Mouse (Mus musculus) hindbrain, postnatal 0 days (tissue): ENCODE measurements around the gene A930017K11Rik. TPM values are rescaled to one million over a fixed set of nuclear protein-coding genes. Genes with fewer than 3 reads are reported as not detected.

Source experiments
- ATAC-seq: fragments of 200-750 bp; cut with Nextera tagmentation; 2 replicates; pipeline ENCODE4 v1.8.0; 2017; ENCODE audit warnings: mild to moderate bottlenecking, moderate TSS enrichment, moderate library complexity
- DNase-seq: peaks from one replicate; pipeline ENCODE4 v3.0.0-alpha.2; 2015; ENCODE audit warnings: low spot score
- H3K27ac ChIP-seq: fragments of 300-500 bp; sonication (generic); 2 replicates; pipeline ENCODE4 v1.5.1; 2014; ENCODE audit warnings: mild to moderate bottlenecking
- H3K27me3 ChIP-seq: fragments of 300-500 bp; sonication (generic); 2 replicates; pipeline ENCODE4 v1.6.1; 2014; ENCODE audit warnings: low read length, mixed read lengths; ENCODE audit not compliant: insufficient read depth
- H3K36me3 ChIP-seq: fragments of 300-500 bp; sonication (generic); 2 replicates; pipeline ENCODE4 v1.6.1; 2014; ENCODE audit warnings: low read length, mixed read lengths; ENCODE audit not compliant: insufficient read depth
- H3K4me1 ChIP-seq: fragments of 300-500 bp; sonication (generic); 2 replicates; pipeline ENCODE4 v1.6.1; 2014; ENCODE audit warnings: antibody characterized with exemption, low read length, mixed read lengths; ENCODE audit not compliant: insufficient read depth
- H3K4me2 ChIP-seq: fragments of 300-500 bp; sonication (generic); 2 replicates; pipeline ENCODE4 v1.6.1; 2014; ENCODE audit warnings: low read depth, mild to moderate bottlenecking, low read length, moderate library complexity, mixed read lengths
- H3K4me3 ChIP-seq: fragments of 300-500 bp; sonication (generic); 2 replicates; pipeline ENCODE4 v1.5.1; 2014; ENCODE audit warnings: low read length
- H3K9ac ChIP-seq: fragments of 300-500 bp; sonication (generic); replicated peaks from 2 replicates; pipeline ENCODE4 v1.6.1; 2014; ENCODE audit warnings: mild to moderate bottlenecking, low read length, moderate library complexity, mixed read lengths
- H3K9me3 ChIP-seq: fragments of 300-500 bp; sonication (generic); 2 replicates; pipeline ENCODE4 v1.6.1; 2016; ENCODE audit warnings: low read length, mixed read lengths
- CTCF ChIP-seq: IDR thresholded peaks from 2 replicates; pipeline ENCODE4 v1.5.1; 2016; ENCODE audit warnings: antibody characterized with exemption, control low read depth, low read depth
- WGBS: fragments of 180-500 bp; shearing (Covaris S2); extraction: QIAGEN DNeasy Blood & Tissue Kit; methylation state at CpG from one replicate; pipeline ENCODE4 v1.1.7; 2014; 5-methylcytosine and 5-hydroxymethylcytosine counted together
- polyA plus RNA-seq: library from polyadenylated mRNA; unstranded; fragments of >200 nt; fragmentation: Nextera tagmentation; extraction: Ambion mirVana; gene quantifications from 2 replicates; pipeline ENCODE4 v1.2.1, GENCODE M21; 2015
- total RNA-seq: library from RNA; depleted of rRNA; stranded (reverse); fragments of >200 nt; gene quantifications from 2 replicates; pipeline ENCODE4 v1.2.3, GENCODE M21; 2014

Gene A930017K11Rik
- total and polyA plus RNA-seq, 2 experiments from 2014 or later: 5.0 to 5.6 TPM

GRCm38 (mm10) chr17:25946349-25946748, 6.0 kb downstream of the A930017K11Rik start:
- ATAC-seq (no peak), DNase-seq (no peak)
- Histone ChIP-seq H3K4me3 (no peak overlapping the region), H3K27ac (no peak overlapping the region), H3K36me3 (no peaks in the 10 kb centered on the region), H3K4me2 (no peak overlapping the region), H3K4me1 (no peaks in the 10 kb centered on the region), H3K27me3 (no peaks in the 10 kb centered on the region), H3K9ac (no peak overlapping the region), H3K9me3 (no peaks in the 10 kb centered on the region)
- TF ChIP-seq CTCF: no peak
- 77% methylated on average over 7 of the region's 7 CpGs for WGBS

GRCm38 (mm10) chr17:25945517-25946155, 6.7 kb downstream of the A930017K11Rik start:
- 49% methylated on average over 9 of the region's 9 CpGs for WGBS
- H3K36me3 ChIP-seq: no peaks in the 10 kb centered on the region
- TF ChIP-seq CTCF: no peak
- no peak overlapping the region for H3K9ac ChIP-seq
- no peak overlapping the region for H3K4me2 ChIP-seq
- H3K27ac ChIP-seq: no peak overlapping the region
- no peaks in the 10 kb centered on the region for H3K9me3 ChIP-seq
- no peak overlapping the region for H3K4me3 ChIP-seq
- no peaks in the 10 kb centered on the region for H3K27me3 ChIP-seq
- no peak for ATAC-seq
- no peak for DNase-seq
- peaks cover 4% of the 10 kb centered on the region for H3K4me1 ChIP-seq

- Histone ChIP-seq H3K4me1 (peaks cover 5% of the 10 kb centered on the region), H3K27ac (no peak within 1 kb of the TSS), H3K9ac (no peak within 1 kb of the TSS), H3K36me3 (no peaks in the 10 kb centered on the region), H3K9me3 (no peaks in the 10 kb centered on the region), H3K4me2 (no peak within 1 kb of the TSS), H3K27me3 (no peaks in the 10 kb centered on the region), H3K4me3 (no peak within 1 kb of the TSS)
- WGBS: 49% methylated on average over 6 of the region's 6 CpGs
- no peak for ATAC-seq
- DNase-seq: no peak
- TF ChIP-seq CTCF: no peak
Observed at GRCm38 (mm10) chr17:25944366-25945163, 7.8 kb downstream of the A930017K11Rik start, which contains the start of the genes Pigq and Nhlrc4. Pigq (minus strand) TSS chr17:25944936. Nhlrc4 (minus strand) TSS chr17:25944961.

GRCm38 (mm10) chr17:25943769-25944168, 8.6 kb downstream of the A930017K11Rik start:
- TF ChIP-seq CTCF: no peak
- H3K27ac ChIP-seq: no peak overlapping the region
- H3K9me3 ChIP-seq: no peaks in the 10 kb centered on the region
- ATAC-seq (no peak), DNase-seq (no peak)
- 70% methylated on average over 9 of the region's 9 CpGs for WGBS
- no peaks in the 10 kb centered on the region for H3K27me3 ChIP-seq
- H3K36me3 ChIP-seq: no peaks in the 10 kb centered on the region
- H3K4me3 ChIP-seq: no peak overlapping the region
- peaks cover 5% of the 10 kb centered on the region for H3K4me1 ChIP-seq
- no peak overlapping the region for H3K9ac ChIP-seq
- H3K4me2 ChIP-seq: no peak overlapping the region

- TF ChIP-seq CTCF: no peak
- Histone ChIP-seq H3K27me3 (no peaks in the 10 kb centered on the region), H3K4me2 (no peak overlapping the region), H3K36me3 (no peaks in the 10 kb centered on the region), H3K9me3 (no peaks in the 10 kb centered on the region), H3K27ac (no peak overlapping the region), H3K4me3 (no peak overlapping the region), H3K4me1 (peaks cover 5% of the 10 kb centered on the region), H3K9ac (no peak overlapping the region)
- ATAC-seq (no peak), DNase-seq (no peak)
- WGBS: 83% methylated on average over 3 of the region's 3 CpGs
Observed at GRCm38 (mm10) chr17:25943221-25943620, 9.1 kb downstream of the A930017K11Rik start.

- 86% methylated on average over 2 of the region's 2 CpGs for WGBS
- ATAC-seq: no peak
- Histone ChIP-seq H3K4me2 (no peak overlapping the region), H3K27me3 (no peaks in the 10 kb centered on the region), H3K9ac (peak overlapping the region; percentile 98; the same call in 1 of the 2 replicates), H3K4me3 (no peak overlapping the region), H3K36me3 (no peaks in the 10 kb centered on the region), H3K27ac (no peak overlapping the region), H3K4me1 (peaks cover 5% of the 10 kb centered on the region), H3K9me3 (no peaks in the 10 kb centered on the region)
- DNase-seq: no peak
- no peak for TF ChIP-seq CTCF
Observed at GRCm38 (mm10) chr17:25942597-25943151, 9.7 kb downstream of the A930017K11Rik start.
